9 mouse cellular contexts compared by ENCODE assay signal in the genomic region with DNA sequence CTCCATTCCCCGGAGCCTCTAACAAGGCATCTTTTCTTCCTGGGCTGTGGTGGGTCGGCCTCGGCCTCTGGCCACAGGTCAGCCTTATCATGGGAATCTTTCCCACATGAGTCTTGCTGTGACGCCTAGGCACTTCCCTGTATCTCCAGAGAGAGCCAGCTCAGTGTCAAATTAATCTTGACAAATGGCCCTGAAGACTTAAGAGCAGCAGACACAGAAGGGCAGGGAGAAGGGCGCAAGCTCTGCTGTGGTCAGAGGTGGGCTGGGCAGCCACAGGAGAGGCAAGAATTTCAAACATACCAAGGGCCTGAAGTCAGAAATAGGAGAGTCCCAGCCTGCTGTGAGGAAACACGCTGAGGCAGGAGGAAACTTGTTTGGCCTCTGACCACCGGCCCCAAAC. TPM values are rescaled to one million over a fixed set of nuclear protein-coding genes. Genes with fewer than 3 reads are reported as not detected.
DNase-seq lines count a peak whose midpoint lies in the region; ATAC-seq and TF ChIP-seq lines count a peak whose summit lies in the region.
"Had no signal": no experiment of that assay in that cellular context is flagged by ENCODE, and none has a peak within 500 bp of the region (broad histone marks: within the 10 kb centered on the region; RNA-seq: fewer than 3 reads in every experiment).

No protein-coding gene starts in this region.

- no peaks in the 10 kb centered on the region for H3K9me3 ChIP-seq in hindbrain, embryonic 11.5 days (ENCODE audit: control insufficient read depth, low read length)
- H3K9me3 ChIP-seq in hindbrain, embryonic 16.5 days (ENCODE audit: control insufficient read depth, low read length) = no peaks in the 10 kb centered on the region

- peaks cover 3% of the 10 kb centered on the region; the same call in 1 of the 2 replicates for H3K4me1 ChIP-seq in hindbrain, embryonic 11.5 days (replicated peaks; ENCODE audit: control insufficient read depth, insufficient read depth, low read length)
- H3K4me1 ChIP-seq in hindbrain, embryonic 16.5 days (ENCODE audit: control insufficient read depth, insufficient read depth, low read depth, low read length) = no peaks in the 10 kb centered on the region; the same call in 1 of the 2 replicates

- H3K4me3 ChIP-seq in hindbrain, embryonic 11.5 days (ENCODE audit: low read depth, low read length) = no peak overlapping the region
- H3K4me3 ChIP-seq in hindbrain, embryonic 16.5 days (ENCODE audit: low read length) = no peak overlapping the region

- CTCF ChIA-PET in Patski (lab: Charles Lee) = interaction anchor here (0.9 to 4.1 kb wide), 4 partner anchors 11 to 35 kb away, joined by 3 to 20 read pairs (median 3); no protein-coding TSS in a partner anchor

- no peak for ATAC-seq in hindbrain, embryonic 11.5 days (ENCODE audit: low FRiP score)
- no peak for ATAC-seq in hindbrain, embryonic 16.5 days
- peak; percentile 95 for ATAC-seq in Patski

- no peaks in the 10 kb centered on the region for H3K36me3 ChIP-seq in hindbrain, embryonic 11.5 days (ENCODE audit: control insufficient read depth, insufficient read depth, low read length)
- no peaks in the 10 kb centered on the region for H3K36me3 ChIP-seq in hindbrain, embryonic 16.5 days (ENCODE audit: control insufficient read depth, insufficient read depth, low read length)

- no peak for TF ChIP-seq CTCF in Patski (IDR thresholded peaks at IDR 0.05)

- in situ Hi-C loops in Patski (cut with MboI; ENCODE audit: low pct_unique_long_range_greater_than_20kb) = no loop called here

- POLR2A ChIA-PET in Patski (lab: Charles Lee) = interaction anchor here (1.0 to 2.3 kb wide), 3 partner anchors 11 to 59 kb away, joined by 3 to 6 read pairs (median 4); no protein-coding TSS in a partner anchor

- H3K27me3 ChIP-seq in hindbrain, embryonic 11.5 days (ENCODE audit: control insufficient read depth, insufficient read depth, low read length) = no peaks in the 10 kb centered on the region
- no peaks in the 10 kb centered on the region for H3K27me3 ChIP-seq in hindbrain, embryonic 16.5 days (replicated peaks; ENCODE audit: control insufficient read depth, insufficient read depth, low read length)
- no peaks in the 10 kb centered on the region for H3K27me3 ChIP-seq in Patski

- H3K9ac ChIP-seq in hindbrain, embryonic 11.5 days (ENCODE audit: low read depth, low read length) = no peak overlapping the region
- no peak overlapping the region for H3K9ac ChIP-seq in hindbrain, embryonic 16.5 days (ENCODE audit: low read depth, low read length)

- WGBS in hindbrain, embryonic 11.5 days = 9% methylated on average over 7 of the region's 7 CpGs
- WGBS in hindbrain, embryonic 16.5 days = 40% methylated on average over 7 of the region's 7 CpGs

- no peak overlapping the region for H3K4me2 ChIP-seq in hindbrain, embryonic 11.5 days (replicated peaks; ENCODE audit: low read depth, low read length)
- H3K4me2 ChIP-seq in hindbrain, embryonic 16.5 days (ENCODE audit: low read length) = no peak overlapping the region

- H3K27ac ChIP-seq in hindbrain, embryonic 11.5 days (ENCODE audit: low read depth, low read length) = 0 out of 2 replicates have a peak overlapping the region, but pooled peaks have one; percentile 45
- H3K27ac ChIP-seq in hindbrain, embryonic 16.5 days (ENCODE audit: low read depth, low read length) = no peak overlapping the region

- DNase-seq in hindbrain, embryonic 11.5 days (ENCODE audit: low spot score) = no peak
- DNase-seq in Patski (ENCODE audit: low read depth, low spot score) = peak; percentile 100
- peak; percentile 94 for DNase-seq in fibroblast of lung, adult 2 months (ENCODE audit: low read depth)
- DNase-seq in lung, postnatal 25 days (ENCODE audit: low spot score) = peak; percentile 80
- no peak for DNase-seq in cerebellum, adult 9-11 months
- no peak for DNase-seq in thymus, postnatal 14 days
- DNase-seq in frontal cortex, adult 2 months (ENCODE audit: extremely low spot score in 1 of 2, low spot score in 1 of 2) = no peak
- DNase-seq: layer of hippocampus, adult 9-11 months had no signal

RNA-seq across cellular contexts. Expression of gene Adamtsl4, which starts 8.6 kb away (rescaled TPM):
- 0.14 and 0.80 TPM in 2 replicates for polyA plus RNA-seq in hindbrain, embryonic 11.5 days (2014; fragmentation: Nextera tagmentation; extraction: Ambion mirVana)
- 1.4 and 2.4 TPM in 2 replicates for polyA plus RNA-seq in hindbrain, embryonic 16.5 days (2015; fragmentation: Nextera tagmentation; extraction: Ambion mirVana)
- 39.5 TPM for polyA plus RNA-seq in Patski (2021)
- 3.5 and 4.1 TPM in 2 replicates for polyA plus RNA-seq in frontal cortex, adult 2 months (2012; rRNA removed)

RNA-seq across cellular contexts. Expression of gene Mcl1, which starts 37.8 kb away (rescaled TPM):
- polyA plus RNA-seq in hindbrain, embryonic 11.5 days (2014; fragmentation: Nextera tagmentation; extraction: Ambion mirVana) = 76.1 and 87.4 TPM in 2 replicates
- 20.2 and 39.4 TPM in 2 replicates for polyA plus RNA-seq in hindbrain, embryonic 16.5 days (2015; fragmentation: Nextera tagmentation; extraction: Ambion mirVana)
- polyA plus RNA-seq in Patski (2021) = 169 TPM
- polyA plus RNA-seq in frontal cortex, adult 2 months (2012; rRNA removed) = 43.3 and 47.0 TPM in 2 replicates

RNA-seq across cellular contexts. Expression of gene Ecm1, which starts 43.0 kb away (rescaled TPM):
- 13.3 and 14.3 TPM in 2 replicates for polyA plus RNA-seq in hindbrain, embryonic 11.5 days (2014; fragmentation: Nextera tagmentation; extraction: Ambion mirVana)
- polyA plus RNA-seq in hindbrain, embryonic 16.5 days (2015; fragmentation: Nextera tagmentation; extraction: Ambion mirVana) = 10.3 and 12.8 TPM in 2 replicates
- polyA plus RNA-seq in Patski (2021) = 64.9 TPM
- 19.9 and 23.0 TPM in 2 replicates for polyA plus RNA-seq in frontal cortex, adult 2 months (2012; rRNA removed)

Comparison
In these comparisons a context has a peak if more than half of its experiments do, and no peak if none do; other contexts are left out.
1. DNase-seq: peak in Patski (single experiment), fibroblast of lung, adult 2 months (single experiment) and lung, postnatal 25 days (single experiment); none in hindbrain, embryonic 11.5 days (single experiment), cerebellum, adult 9-11 months (single experiment), thymus, postnatal 14 days (single experiment) and frontal cortex, adult 2 months (0 of 2).